Mouse (Mus musculus) forebrain, postnatal 0 days (tissue): Measurements from ENCODE around the gene Pax4. TPM values are rescaled to one million over a fixed set of nuclear protein-coding genes. Genes with fewer than 3 reads are reported as not detected.

Source experiments
- ATAC-seq: fragments of 200-750 bp; cut with Nextera tagmentation; 2 replicates; pipeline ENCODE4 v1.8.0; 2017; ENCODE audit warnings: mild to moderate bottlenecking, moderate library complexity
- DNase-seq: peaks from one replicate; pipeline ENCODE4 v3.0.0-alpha.2; 2015
- H3K27ac ChIP-seq: fragments of 300-500 bp; sonication (generic); 2 replicates; pipeline ENCODE4 v1.5.1; 2014; ENCODE audit warnings: low read depth, mild to moderate bottlenecking, antibody characterized with exemption, low read length, moderate library complexity, mixed read lengths
- H3K27me3 ChIP-seq: fragments of 300-500 bp; sonication (generic); 2 replicates; pipeline ENCODE4 v1.6.1; 2014; ENCODE audit warnings: mild to moderate bottlenecking, low read length, mixed read lengths; ENCODE audit not compliant: insufficient read depth
- H3K36me3 ChIP-seq: fragments of 300-500 bp; sonication (generic); 2 replicates; pipeline ENCODE4 v1.6.1; 2014; ENCODE audit warnings: mild to moderate bottlenecking, moderate library complexity; ENCODE audit not compliant: insufficient read depth
- H3K4me1 ChIP-seq: fragments of 300-500 bp; sonication (generic); 2 replicates; pipeline ENCODE4 v1.6.1; 2014; ENCODE audit warnings: antibody characterized with exemption; ENCODE audit not compliant: insufficient read depth
- H3K4me2 ChIP-seq: fragments of 300-500 bp; sonication (generic); 2 replicates; pipeline ENCODE4 v1.6.1; 2014; ENCODE audit warnings: low read depth, mild to moderate bottlenecking, moderate library complexity
- H3K4me3 ChIP-seq: fragments of 300-500 bp; sonication (generic); 2 replicates; pipeline ENCODE4 v1.5.1; 2014; ENCODE audit warnings: low read depth, low read length, mixed read lengths
- H3K9ac ChIP-seq: fragments of 300-500 bp; sonication (generic); 2 replicates; pipeline ENCODE4 v1.6.1; 2014; ENCODE audit warnings: mild to moderate bottlenecking
- H3K9me3 ChIP-seq: fragments of 300-500 bp; sonication (generic); 2 replicates; pipeline ENCODE4 v1.6.1; 2016; ENCODE audit warnings: low read length
- CTCF ChIP-seq: sonication (generic); IDR thresholded peaks from 2 replicates; pipeline ENCODE4 v1.5.1; 2016; ENCODE audit warnings: antibody characterized with exemption, control low read depth, low read depth
- WGBS: fragments of 180-500 bp; shearing (Covaris S2); extraction: QIAGEN DNeasy Blood & Tissue Kit; methylation state at CpG from one replicate; pipeline ENCODE4 v1.1.7; 2014; 5-methylcytosine and 5-hydroxymethylcytosine counted together
- polyA plus RNA-seq: library from polyadenylated mRNA; unstranded; fragments of >200 nt; fragmentation: Nextera tagmentation; extraction: Ambion mirVana; gene quantifications from 2 replicates; pipeline ENCODE4 v1.2.1, GENCODE M21; 2015
- total RNA-seq: library from RNA; depleted of rRNA; stranded (reverse); fragments of >200 nt; gene quantifications from 2 replicates; pipeline ENCODE4 v1.2.3, GENCODE M21; 2014

Pax4 gene
- total and polyA plus RNA-seq, 2 experiments from 2014 or later = 0.16 to 0.29 TPM

- ATAC-seq = no peak
- H3K4me1 ChIP-seq = peaks cover 24% of the 10 kb centered on the region
- 84% methylated on average over 17 of the region's 17 CpGs for WGBS
- H3K27me3 ChIP-seq = no peaks in the 10 kb centered on the region
- H3K9ac ChIP-seq = 0 out of 2 replicates have a peak overlapping the region, but pooled peaks have one; percentile 67
- no peak for DNase-seq
- TF ChIP-seq CTCF = no peak
- peaks cover 31% of the 10 kb centered on the region for H3K36me3 ChIP-seq
- peak overlapping the region; percentile 69 for H3K4me3 ChIP-seq
- H3K9me3 ChIP-seq = no peaks in the 10 kb centered on the region
- peak overlapping the region; percentile 93 for H3K4me2 ChIP-seq
- H3K27ac ChIP-seq = no peak overlapping the region
These were observed 28.8 kb downstream of the Pax4 start for GRCm38 (mm10) chr6:28420361-28420760.

- Histone ChIP-seq H3K27me3 (no peaks in the 10 kb centered on the region), H3K4me1 (peaks cover 22% of the 10 kb centered on the region), H3K9ac (no peak overlapping the region), H3K9me3 (no peaks in the 10 kb centered on the region), H3K4me2 (peak overlapping the region; percentile 93), H3K36me3 (peaks cover 32% of the 10 kb centered on the region), H3K27ac (no peak overlapping the region), H3K4me3 (no peak overlapping the region)
- no peak for TF ChIP-seq CTCF
- DNase-seq = no peak
- no peak for ATAC-seq
- WGBS = 78% methylated on average over 2 of the region's 2 CpGs
These were observed 29.5 kb downstream of the Pax4 start for GRCm38 (mm10) chr6:28419673-28420072.

GRCm38 (mm10) chr6:28418449-28418848 lies 30.7 kb downstream of the Pax4 start:
- peak; percentile 17 for DNase-seq
- Histone ChIP-seq H3K27me3 (no peaks in the 10 kb centered on the region), H3K4me3 (no peak overlapping the region), H3K4me1 (peaks cover 22% of the 10 kb centered on the region), H3K9ac (no peak overlapping the region), H3K36me3 (peaks cover 32% of the 10 kb centered on the region), H3K9me3 (no peaks in the 10 kb centered on the region), H3K27ac (no peak overlapping the region), H3K4me2 (no peak overlapping the region)
- ATAC-seq = no peak
- TF ChIP-seq CTCF = 0 out of 2 replicates have a peak, but pooled peaks have one; percentile 5
- WGBS = 75% methylated on average over 14 of the region's 14 CpGs

GRCm38 (mm10) chr6:28416981-28417380 lies 32.2 kb downstream of the Pax4 start:
- Histone ChIP-seq H3K9ac (no peak overlapping the region), H3K9me3 (no peaks in the 10 kb centered on the region), H3K4me1 (peaks cover 19% of the 10 kb centered on the region), H3K27me3 (no peaks in the 10 kb centered on the region), H3K4me3 (no peak overlapping the region), H3K36me3 (peaks cover 32% of the 10 kb centered on the region), H3K4me2 (no peak overlapping the region), H3K27ac (no peak overlapping the region)
- WGBS = 79% methylated on average over 4 of the region's 4 CpGs
- TF ChIP-seq CTCF = no peak
- ATAC-seq = no peak
- DNase-seq = no peak

GRCm38 (mm10) chr6:28411236-28411635 lies 37.9 kb downstream of the Pax4 start:
- Histone ChIP-seq H3K9ac (no peak overlapping the region), H3K9me3 (no peaks in the 10 kb centered on the region), H3K4me3 (no peak overlapping the region), H3K27me3 (no peaks in the 10 kb centered on the region), H3K4me1 (no peaks in the 10 kb centered on the region), H3K36me3 (peaks cover 10% of the 10 kb centered on the region), H3K4me2 (no peak overlapping the region), H3K27ac (no peak overlapping the region)
- ATAC-seq (no peak), DNase-seq (no peak)
- WGBS = 72% methylated on average over 2 of the region's 2 CpGs
- no peak for TF ChIP-seq CTCF

GRCm38 (mm10) chr6:28410053-28410452 lies 39.1 kb downstream of the Pax4 start:
- ATAC-seq (no peak), DNase-seq (no peak)
- 92% methylated on average over 9 of the region's 9 CpGs for WGBS
- Histone ChIP-seq H3K4me1 (no peaks in the 10 kb centered on the region), H3K4me3 (no peak overlapping the region), H3K27me3 (no peaks in the 10 kb centered on the region), H3K36me3 (no peaks in the 10 kb centered on the region), H3K4me2 (no peak overlapping the region), H3K9ac (no peak overlapping the region), H3K27ac (no peak overlapping the region), H3K9me3 (no peaks in the 10 kb centered on the region)
- no peak for TF ChIP-seq CTCF

- TF ChIP-seq CTCF = peak; percentile 39
These were observed 49.4 kb downstream of the Pax4 start for GRCm38 (mm10) chr6:28399791-28400190.

More at GRCm38 (mm10) chr6:28399791-28400190, 49.4 kb downstream of the Pax4 start:
- ATAC-seq (no peak), DNase-seq (no peak)
- no peaks in the 10 kb centered on the region for H3K27me3 ChIP-seq
- no peak overlapping the region for H3K4me3 ChIP-seq
- no peaks in the 10 kb centered on the region for H3K36me3 ChIP-seq
- no peak overlapping the region for H3K9ac ChIP-seq
- 95% methylated on average over 4 of the region's 4 CpGs for WGBS
- no peak overlapping the region for H3K27ac ChIP-seq
- H3K4me1 ChIP-seq = peaks cover 10% of the 10 kb centered on the region; the same call in 1 of the 2 replicates
- H3K4me2 ChIP-seq = no peak overlapping the region
- no peaks in the 10 kb centered on the region for H3K9me3 ChIP-seq
